Mouse (Mus musculus): ENCODE results near the gene Arhgap36.

Gene Arhgap36

GRCm38 (mm10) chrX:49463442-49463970 is at the start of gene Arhgap36:
Gene Arhgap36, plus strand, starts transcription at chrX:49463945.
- DNase-seq (ENCODE audit: low spot score) = no peak

GRCm38 (mm10) chrX:49457781-49458180 is 6.0 kb upstream of the Arhgap36 start:
- DNase-seq (ENCODE audit: low spot score) = no peak

GRCm38 (mm10) chrX:49470287-49471054 is 6.7 kb downstream of the Arhgap36 start:
- no peak for DNase-seq (ENCODE audit: low spot score)

- DNase-seq (ENCODE audit: low spot score) = no peak
These were observed 16.4 kb downstream of the Arhgap36 start for GRCm38 (mm10) chrX:49479968-49480809.

GRCm38 (mm10) chrX:49480846-49481245 is 17.1 kb downstream of the Arhgap36 start:
- DNase-seq (ENCODE audit: low spot score) = no peak

GRCm38 (mm10) chrX:49489141-49489540 is 25.4 kb downstream of the Arhgap36 start:
- DNase-seq (ENCODE audit: low spot score) = no peak

- DNase-seq (ENCODE audit: low spot score) = no peak
These were observed 30.1 kb downstream of the Arhgap36 start for GRCm38 (mm10) chrX:49493739-49494449.
